Comparison of ENCODE assay signal across 8 mouse cellular contexts in the genomic region with DNA sequence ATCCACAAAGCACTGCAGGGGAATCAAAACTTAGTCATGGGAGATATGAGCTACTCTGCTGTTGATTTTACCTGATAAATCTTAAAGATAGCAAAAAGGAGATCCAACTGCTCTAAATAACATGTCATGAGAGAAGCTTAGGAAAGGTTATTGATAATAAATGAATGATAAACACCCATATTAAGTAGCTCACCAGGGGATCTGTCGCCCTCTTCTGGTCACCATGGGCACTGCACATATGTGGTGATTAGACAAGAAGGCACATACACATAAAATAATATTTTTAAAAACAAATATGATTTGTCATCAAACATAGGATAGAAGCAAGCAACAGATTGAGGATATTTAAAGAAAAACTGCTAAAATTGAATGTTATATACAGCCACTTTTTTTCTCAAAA.
DNase-seq lines count a peak whose midpoint lies in the region; ATAC-seq and TF ChIP-seq lines count a peak whose summit lies in the region.

No protein-coding gene starts in this region.

- H3K9me3 ChIP-seq in midbrain, embryonic 11.5 days (ENCODE audit: control insufficient read depth, low read length): no peaks in the 10 kb centered on the region
- H3K9me3 ChIP-seq in midbrain, embryonic 16.5 days (replicated peaks; ENCODE audit: control insufficient read depth, low read length, poor library complexity, severe bottlenecking): no peaks in the 10 kb centered on the region

- H3K4me3 ChIP-seq in heart, adult 2 months: no peak overlapping the region
- H3K4me3 ChIP-seq in midbrain, embryonic 11.5 days (ENCODE audit: low read depth, low read length): no peak overlapping the region
- no peak overlapping the region for H3K4me3 ChIP-seq in midbrain, embryonic 16.5 days (ENCODE audit: low read depth, low read length)
- no peak overlapping the region for H3K4me3 ChIP-seq in bone marrow, adult 2 months (replicated peaks; ENCODE audit: control insufficient read depth, low read depth, low read length)

- no peak overlapping the region for H3K9ac ChIP-seq in heart, adult 2 months (ENCODE audit: low read depth, low read length)
- no peak overlapping the region for H3K9ac ChIP-seq in midbrain, embryonic 11.5 days (ENCODE audit: low read length)
- no peak overlapping the region for H3K9ac ChIP-seq in midbrain, embryonic 16.5 days (ENCODE audit: low read depth, low read length)

- no peak for TF ChIP-seq EP300 in heart, adult 2 months (IDR thresholded peaks at IDR 0.05; ENCODE audit: insufficient read depth, low read depth, low read length)

- H3K36me3 ChIP-seq in heart, adult 2 months (ENCODE audit: control insufficient read depth, insufficient read depth, low read length): peaks cover 3% of the 10 kb centered on the region
- H3K36me3 ChIP-seq in midbrain, embryonic 11.5 days (ENCODE audit: control insufficient read depth, insufficient read depth, low read length): no peaks in the 10 kb centered on the region
- H3K36me3 ChIP-seq in midbrain, embryonic 16.5 days (ENCODE audit: control insufficient read depth, insufficient read depth, low read length): no peaks in the 10 kb centered on the region

- DNase-seq in heart, adult 2 months: no peak
- no peak for DNase-seq in heart, adult 8-10 months (ENCODE audit: low spot score)
- peak; percentile 37 for DNase-seq in midbrain, embryonic 11.5 days (ENCODE audit: low spot score, missing footprints)
- DNase-seq in gastrocnemius, postnatal 25 days: no peak

- no peak for ATAC-seq in midbrain, embryonic 11.5 days (ENCODE audit: low FRiP score)
- ATAC-seq in midbrain, embryonic 16.5 days: no peak
- ATAC-seq in megakaryocyte progenitor cell, adult 5-6 weeks (replicated peaks; ENCODE audit: poor library complexity): 0 out of 2 replicates have a peak, but pooled peaks have one; percentile 55
- no peak for ATAC-seq in frontal cortex, adult (ENCODE audit: low TSS enrichment)

- no peak overlapping the region for H3K27ac ChIP-seq in heart, adult 2 months
- H3K27ac ChIP-seq in midbrain, embryonic 11.5 days (ENCODE audit: low read depth, low read length): no peak overlapping the region
- H3K27ac ChIP-seq in midbrain, embryonic 16.5 days (ENCODE audit: low read length): no peak overlapping the region
- no peak overlapping the region for H3K27ac ChIP-seq in bone marrow, adult 2 months (ENCODE audit: control insufficient read depth, insufficient read depth, low read depth, low read length, poor library complexity)

- no peaks in the 10 kb centered on the region for H3K27me3 ChIP-seq in heart, adult 2 months (ENCODE audit: control insufficient read depth, insufficient read depth, low read length)
- H3K27me3 ChIP-seq in midbrain, embryonic 11.5 days (ENCODE audit: control insufficient read depth, insufficient read depth, low read length): no peaks in the 10 kb centered on the region
- H3K27me3 ChIP-seq in midbrain, embryonic 16.5 days (ENCODE audit: control insufficient read depth, insufficient read depth, low read depth, low read length): no peaks in the 10 kb centered on the region

- intact Hi-C loops in heart, adult 2 months (cut with DNase I): no loop called here

- TF ChIP-seq POLR2A in heart, adult 2 months (IDR thresholded peaks at IDR 0.05; ENCODE audit: insufficient read depth, low read depth, low read length): no peak
- TF ChIP-seq POLR2A in bone marrow, adult 2 months (IDR thresholded peaks at IDR 0.05; ENCODE audit: borderline replicate concordance, control insufficient read depth, low read depth, low read length): no peak

- H3K79me2 ChIP-seq in heart, adult 2 months (replicated peaks; ENCODE audit: control insufficient read depth, insufficient read depth, low read length): peaks cover 9% of the 10 kb centered on the region

- TF ChIP-seq CTCF in heart, adult 2 months (IDR thresholded peaks at IDR 0.05): peak; percentile 84
- TF ChIP-seq CTCF in bone marrow, adult 2 months (IDR thresholded peaks at IDR 0.05; ENCODE audit: control insufficient read depth, insufficient read depth, low read length): peak; percentile 36; the same call in 1 of the 2 replicates

- peaks cover 6% of the 10 kb centered on the region for H3K4me1 ChIP-seq in heart, adult 2 months (ENCODE audit: control insufficient read depth, insufficient read depth, low read length)
- H3K4me1 ChIP-seq in midbrain, embryonic 11.5 days (ENCODE audit: control insufficient read depth, insufficient read depth, low read length): no peaks in the 10 kb centered on the region
- no peaks in the 10 kb centered on the region for H3K4me1 ChIP-seq in midbrain, embryonic 16.5 days (ENCODE audit: control insufficient read depth, insufficient read depth, low read length)
- no peaks in the 10 kb centered on the region for H3K4me1 ChIP-seq in bone marrow, adult 2 months (ENCODE audit: control insufficient read depth, insufficient read depth, low read length)

- no peak overlapping the region for H3K4me2 ChIP-seq in midbrain, embryonic 11.5 days
- no peak overlapping the region for H3K4me2 ChIP-seq in midbrain, embryonic 16.5 days (ENCODE audit: low read length)

- WGBS in heart, adult 2 months: 56% methylated on average over 1 of the region's 1 CpGs
- 36% methylated on average over 1 of the region's 1 CpGs for WGBS in midbrain, embryonic 11.5 days
- 35% methylated on average over 1 of the region's 1 CpGs for WGBS in midbrain, embryonic 16.5 days
- WGBS in bone marrow, adult 2 months: 45% methylated on average over 1 of the region's 1 CpGs
